Mouse (Mus musculus) midbrain, embryonic 16.5 days (tissue): ENCODE results near the gene Dnajb4. TPM values are rescaled to one million over a fixed set of nuclear protein-coding genes. Genes with fewer than 3 reads are reported as not detected.
A peak's percentile ranks its signal among the peaks of the same experiment; 100 is the strongest.
"Not testable (repeated sequence)": the region's sequence is repeated elsewhere in the genome, so short reads cannot be mapped to it uniquely, and the experiment has no call there.

Source experiments
- ATAC-seq: fragments of 200-750 bp; cut with Nextera tagmentation; 2 replicates; pipeline ENCODE4 v1.8.0; 2017; ENCODE audit warnings: moderate TSS enrichment
- H3K27ac ChIP-seq: fragments of 300-500 bp; sonication (generic); 2 replicates; pipeline ENCODE4 v1.5.1; 2014; ENCODE audit warnings: mild to moderate bottlenecking, low read length, mixed read lengths
- H3K27me3 ChIP-seq: fragments of 300-500 bp; sonication (generic); 2 replicates; pipeline ENCODE4 v1.6.1; 2014; ENCODE audit warnings: low read depth, low read length, mixed read lengths; ENCODE audit not compliant: control insufficient read depth, insufficient read depth
- H3K36me3 ChIP-seq: fragments of 300-500 bp; sonication (generic); 2 replicates; pipeline ENCODE4 v1.6.1; 2014; ENCODE audit warnings: mild to moderate bottlenecking, low read length, moderate library complexity, mixed read lengths; ENCODE audit not compliant: control insufficient read depth, insufficient read depth
- H3K4me1 ChIP-seq: fragments of 300-500 bp; sonication (generic); 2 replicates; pipeline ENCODE4 v1.6.1; 2014; ENCODE audit warnings: mild to moderate bottlenecking, low read length, mixed read lengths; ENCODE audit not compliant: control insufficient read depth, insufficient read depth
- H3K4me2 ChIP-seq: fragments of 300-500 bp; sonication (generic); 2 replicates; pipeline ENCODE4 v1.6.1; 2014; ENCODE audit warnings: mild to moderate bottlenecking, low read length, mixed read lengths
- H3K4me3 ChIP-seq: fragments of 300-500 bp; sonication (generic); 2 replicates; pipeline ENCODE4 v1.5.1; 2014; ENCODE audit warnings: low read depth, mild to moderate bottlenecking, low read length, moderate library complexity, mixed read lengths
- H3K9ac ChIP-seq: fragments of 300-500 bp; sonication (generic); 2 replicates; pipeline ENCODE4 v1.6.1; 2014; ENCODE audit warnings: low read depth, low read length, mixed read lengths
- H3K9me3 ChIP-seq: fragments of 300-500 bp; sonication (generic); replicated peaks from 2 replicates; pipeline ENCODE4 v1.6.1; 2014; ENCODE audit warnings: mild to moderate bottlenecking, low read length, mixed read lengths; ENCODE audit not compliant: control insufficient read depth, poor library complexity, severe bottlenecking
- WGBS: fragments of 180-500 bp; shearing (Covaris S2); extraction: QIAGEN DNeasy Blood & Tissue Kit; methylation state at CpG from one replicate; pipeline ENCODE4 v1.1.7; 2014; 5-methylcytosine and 5-hydroxymethylcytosine counted together
- polyA plus RNA-seq: library from polyadenylated mRNA; unstranded; fragments of >200 nt; fragmentation: Nextera tagmentation; extraction: Ambion mirVana; gene quantifications from 2 replicates; pipeline ENCODE4 v1.2.1, GENCODE M21; 2015

Dnajb4 gene
- 48.8 and 52.5 TPM in 2 replicates for polyA plus RNA-seq

DNA sequence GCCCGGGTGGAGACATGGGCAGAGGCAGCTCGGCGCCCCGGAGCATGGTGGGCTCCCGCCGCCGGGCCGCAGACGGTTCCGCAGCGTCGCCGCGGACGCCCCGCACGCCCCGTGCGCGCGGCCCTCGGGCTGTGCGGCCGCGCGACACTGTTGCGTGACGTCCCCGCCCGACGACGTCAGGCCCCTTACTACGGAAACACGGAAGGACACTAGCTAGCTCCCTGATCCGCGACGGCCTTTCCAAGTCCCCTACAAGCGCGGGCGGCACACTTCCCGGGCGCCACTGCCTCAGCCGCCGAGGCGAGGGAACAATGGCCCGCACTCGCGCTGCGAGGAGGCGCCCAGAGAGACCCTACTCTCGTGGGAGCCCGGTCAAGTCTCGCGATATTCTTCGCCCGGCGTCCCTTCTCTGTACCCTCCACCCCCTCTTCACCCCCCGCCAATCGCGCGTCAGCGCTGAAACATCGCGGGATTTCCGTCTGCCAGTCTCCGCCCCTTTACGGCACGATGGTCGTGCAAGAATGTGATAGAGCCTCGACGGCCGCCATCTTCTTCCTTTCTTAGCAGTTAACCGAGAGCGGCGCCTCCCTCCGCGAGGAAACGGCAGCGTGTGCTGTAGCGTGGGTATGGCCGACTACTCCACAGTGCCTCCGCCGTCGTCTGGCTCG is at the start of gene Dnajb4, which contains the start of gene Fubp1:
Gene Dnajb4 (minus strand): TSS at position 336 of the 668 bp plus-strand sequence.
Gene Fubp1 (plus strand): TSS at position 456 of the 668 bp plus-strand sequence.
- peak within 1 kb of the TSS; percentile 74 for H3K4me2 ChIP-seq
- peak within 1 kb of the TSS; percentile 94 for H3K9ac ChIP-seq
- H3K4me3 ChIP-seq: peak within 1 kb of the TSS; percentile 79
- peaks cover 3% of the 10 kb centered on the region; the same call in 1 of the 2 replicates for H3K36me3 ChIP-seq
- no peaks in the 10 kb centered on the region for H3K9me3 ChIP-seq
- H3K27me3 ChIP-seq: no peaks in the 10 kb centered on the region
- H3K4me1 ChIP-seq: peaks cover 27% of the 10 kb centered on the region
- peak; percentile 97 for ATAC-seq
- under 1% methylated on average over 85 of the region's 85 CpGs for WGBS
- H3K27ac ChIP-seq: peak within 1 kb of the TSS; percentile 99

DNA sequence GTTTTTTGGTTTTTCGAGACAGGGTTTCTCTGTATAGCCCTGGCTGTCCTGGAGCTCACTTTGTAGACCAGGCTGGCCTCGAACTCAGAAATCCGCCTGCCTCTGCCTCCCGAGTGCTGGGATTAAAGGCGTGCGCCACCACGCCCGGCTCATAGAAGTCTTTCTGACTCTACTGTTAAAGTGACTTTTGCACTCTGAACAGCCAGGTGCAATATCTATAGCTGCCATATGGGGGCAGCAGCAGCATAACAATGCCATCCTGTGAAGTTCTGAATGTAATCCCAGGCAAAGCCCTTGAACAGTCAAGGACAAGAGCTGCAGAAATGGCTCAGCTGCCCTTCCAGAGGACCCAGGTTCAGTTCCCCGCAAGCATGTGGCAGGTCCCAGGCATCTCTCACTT is 49.3 kb upstream of the Dnajb4 start:
- WGBS: 47% methylated on average over 8 of the region's 9 CpGs
- not testable (repeated sequence) for H3K9ac ChIP-seq, H3K27ac ChIP-seq, H3K4me3 ChIP-seq, H3K4me2 ChIP-seq, H3K9me3 ChIP-seq, ATAC-seq, H3K27me3 ChIP-seq, H3K4me1 ChIP-seq, H3K36me3 ChIP-seq

DNA sequence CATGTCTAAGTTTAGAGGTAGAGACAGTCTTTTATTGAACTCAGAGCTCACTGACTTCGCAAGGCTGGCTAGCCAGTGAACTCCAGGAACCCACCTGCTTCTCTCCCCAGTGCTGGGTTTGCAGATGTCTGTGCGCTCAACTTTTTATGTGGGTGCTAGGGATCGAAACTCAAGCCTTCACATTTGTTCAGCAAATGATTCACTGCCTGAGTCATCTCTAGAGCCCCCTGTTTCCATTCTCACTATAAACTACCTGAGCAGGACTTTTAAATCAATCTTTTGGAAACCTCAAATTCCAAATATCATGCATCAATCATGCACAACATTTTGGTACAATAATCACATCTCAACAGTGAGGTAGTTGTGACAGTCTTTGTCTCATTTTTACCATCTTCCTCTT is 47.4 kb upstream of the Dnajb4 start:
- H3K4me1 ChIP-seq: no peaks in the 10 kb centered on the region
- no peak overlapping the region for H3K4me3 ChIP-seq
- H3K9me3 ChIP-seq: no peaks in the 10 kb centered on the region
- H3K9ac ChIP-seq: no peak overlapping the region
- no peaks in the 10 kb centered on the region for H3K36me3 ChIP-seq
- H3K27ac ChIP-seq: no peak overlapping the region
- WGBS: 90% methylated on average over 3 of the region's 3 CpGs
- no peak for ATAC-seq
- no peaks in the 10 kb centered on the region; the same call in 1 of the 2 replicates for H3K27me3 ChIP-seq
- H3K4me2 ChIP-seq: no peak overlapping the region

DNA sequence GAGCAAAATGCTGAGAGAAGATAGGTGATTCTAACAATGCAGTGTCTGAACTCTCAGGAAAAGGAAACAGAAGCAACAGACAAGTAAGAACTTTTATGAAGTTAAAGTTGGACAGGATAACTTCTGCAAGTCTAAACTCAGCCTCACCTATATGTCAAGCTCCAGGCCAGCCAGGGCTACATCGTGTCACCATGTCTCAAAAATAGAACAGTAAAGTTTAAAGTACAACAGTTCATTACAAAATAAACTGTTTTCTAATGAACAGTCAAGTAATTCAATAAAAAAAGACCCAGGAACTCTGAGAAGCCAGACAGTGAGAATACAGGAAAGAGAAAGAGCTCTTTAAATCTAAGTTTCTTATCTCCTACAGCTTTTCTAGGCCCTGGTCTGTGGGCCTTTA is 40.4 kb upstream of the Dnajb4 start:
- WGBS: 94% methylated on average over 1 of the region's 1 CpGs
- H3K27ac ChIP-seq: no peak overlapping the region
- ATAC-seq: no peak
- H3K36me3 ChIP-seq: no peaks in the 10 kb centered on the region
- no peaks in the 10 kb centered on the region for H3K27me3 ChIP-seq
- no peak overlapping the region for H3K4me3 ChIP-seq
- no peaks in the 10 kb centered on the region for H3K9me3 ChIP-seq
- H3K4me2 ChIP-seq: no peak overlapping the region
- H3K9ac ChIP-seq: no peak overlapping the region
- H3K4me1 ChIP-seq: no peaks in the 10 kb centered on the region

DNA sequence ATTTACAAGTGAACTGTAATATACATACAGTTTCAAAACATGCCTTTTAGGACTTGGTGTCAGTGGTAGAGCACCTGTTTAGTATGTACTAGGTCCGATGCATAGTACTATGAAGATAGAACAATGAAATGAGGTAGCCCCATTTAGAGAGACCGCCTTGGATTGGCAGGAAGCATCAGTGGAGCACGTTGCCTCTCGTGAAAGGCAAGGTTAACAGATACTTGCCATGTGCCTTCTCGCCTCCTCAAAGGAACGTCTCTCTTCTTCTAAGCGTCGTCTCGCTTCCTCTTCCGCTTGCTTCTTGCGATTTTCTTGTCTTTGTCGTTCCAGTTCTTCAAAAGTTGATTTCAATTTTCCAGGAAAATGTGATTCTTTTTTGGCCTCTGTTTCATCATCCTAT is 37.6 kb upstream of the Dnajb4 start:
- H3K27me3 ChIP-seq: no peaks in the 10 kb centered on the region
- no peak for ATAC-seq
- H3K27ac ChIP-seq: no peak overlapping the region
- no peaks in the 10 kb centered on the region for H3K9me3 ChIP-seq
- H3K4me2 ChIP-seq: no peak overlapping the region
- H3K36me3 ChIP-seq: no peaks in the 10 kb centered on the region
- H3K4me1 ChIP-seq: no peaks in the 10 kb centered on the region
- 90% methylated on average over 12 of the region's 12 CpGs for WGBS
- no peak overlapping the region for H3K4me3 ChIP-seq
- no peak overlapping the region for H3K9ac ChIP-seq

DNA sequence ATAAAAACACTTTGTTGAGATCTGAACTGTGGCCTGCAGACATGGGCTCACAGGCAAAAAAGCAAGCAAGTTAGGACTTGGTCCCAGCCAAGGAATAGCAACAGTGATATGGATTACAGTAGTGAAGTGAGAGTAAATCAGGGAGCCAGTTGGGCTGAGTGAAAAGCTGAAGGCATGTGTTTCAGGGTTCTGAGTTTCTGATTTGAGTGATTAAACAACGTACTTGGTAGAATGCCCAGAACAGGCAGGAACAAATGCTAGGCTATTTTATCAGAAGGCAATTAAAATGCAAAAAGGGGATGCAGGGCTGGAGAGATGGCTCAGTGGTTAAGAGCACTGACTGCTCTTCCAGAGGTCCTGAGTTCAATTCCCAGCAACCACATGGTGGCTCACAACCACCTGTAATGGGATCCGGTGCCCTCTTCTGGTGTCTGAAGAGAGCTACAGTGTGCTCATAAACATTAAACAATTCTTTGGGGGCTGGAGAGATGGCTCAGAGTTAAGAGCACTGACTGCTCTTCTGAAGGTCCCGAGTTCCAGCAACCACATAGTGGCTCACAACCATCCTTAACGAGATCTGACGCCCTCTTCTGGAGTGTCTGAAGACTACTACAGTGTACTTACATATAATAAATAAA is 35.3 kb upstream of the Dnajb4 start:
- Histone ChIP-seq H3K4me3 (no peak overlapping the region), H3K9me3 (no peaks in the 10 kb centered on the region), H3K9ac (no peak overlapping the region), H3K27me3 (no peaks in the 10 kb centered on the region), H3K4me1 (no peaks in the 10 kb centered on the region), H3K36me3 (no peaks in the 10 kb centered on the region), H3K4me2 (no peak overlapping the region), H3K27ac (no peak overlapping the region)
- no peak for ATAC-seq
- WGBS: 73% methylated on average over 5 of the region's 5 CpGs

DNA sequence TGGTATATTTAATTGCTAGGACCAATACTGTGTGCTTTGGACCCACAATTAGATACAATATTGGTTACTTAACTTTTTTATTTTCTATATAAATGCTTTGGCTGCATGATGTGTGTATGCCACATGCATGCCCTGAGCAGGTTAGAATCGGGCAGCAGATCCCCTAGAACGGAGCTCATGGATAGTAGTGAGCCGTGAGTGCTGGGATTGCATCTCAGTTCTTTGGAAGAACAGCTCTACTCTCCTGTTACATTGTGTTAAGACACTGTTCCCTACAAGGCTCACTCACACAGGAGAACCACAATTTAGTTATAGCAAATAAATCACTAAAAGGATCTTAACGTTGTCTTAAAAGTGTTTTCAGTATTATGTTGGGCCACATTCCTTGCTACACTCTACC is 33.2 kb upstream of the Dnajb4 start:
- H3K27ac ChIP-seq: no peak overlapping the region
- H3K9ac ChIP-seq: no peak overlapping the region
- ATAC-seq: no peak
- WGBS: 78% methylated on average over 4 of the region's 4 CpGs
- H3K9me3 ChIP-seq: no peaks in the 10 kb centered on the region
- no peak overlapping the region for H3K4me3 ChIP-seq
- no peak overlapping the region for H3K4me2 ChIP-seq
- no peaks in the 10 kb centered on the region; the same call in 1 of the 2 replicates for H3K36me3 ChIP-seq
- H3K27me3 ChIP-seq: no peaks in the 10 kb centered on the region
- H3K4me1 ChIP-seq: no peaks in the 10 kb centered on the region

DNA sequence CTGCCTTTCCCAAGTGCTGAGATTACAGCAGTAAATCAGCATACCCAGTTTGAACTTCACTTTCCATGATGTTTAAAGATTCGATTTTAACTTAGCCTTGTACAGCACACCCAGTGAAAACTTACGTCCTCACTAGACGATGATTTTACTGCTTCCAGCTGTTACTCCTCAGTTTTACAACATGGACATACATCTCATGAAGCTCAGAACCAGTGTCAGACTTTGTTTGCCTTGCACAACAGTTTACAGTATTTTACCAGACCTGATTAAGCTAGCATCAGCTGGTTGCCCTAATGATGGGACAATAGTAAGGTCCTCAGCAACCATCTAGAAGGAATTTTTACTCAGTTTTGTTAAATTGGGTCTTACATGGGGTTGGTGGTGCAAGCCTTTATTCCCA is 31.0 kb upstream of the Dnajb4 start:
- ATAC-seq: no peak
- no peak overlapping the region for H3K4me3 ChIP-seq
- no peak overlapping the region for H3K27ac ChIP-seq
- no peaks in the 10 kb centered on the region for H3K4me1 ChIP-seq
- H3K9ac ChIP-seq: no peak overlapping the region
- H3K27me3 ChIP-seq: no peaks in the 10 kb centered on the region
- H3K4me2 ChIP-seq: no peak overlapping the region
- peaks cover 4% of the 10 kb centered on the region; the same call in 1 of the 2 replicates for H3K36me3 ChIP-seq
- 85% methylated on average over 3 of the region's 3 CpGs for WGBS
- H3K9me3 ChIP-seq: no peaks in the 10 kb centered on the region

DNA sequence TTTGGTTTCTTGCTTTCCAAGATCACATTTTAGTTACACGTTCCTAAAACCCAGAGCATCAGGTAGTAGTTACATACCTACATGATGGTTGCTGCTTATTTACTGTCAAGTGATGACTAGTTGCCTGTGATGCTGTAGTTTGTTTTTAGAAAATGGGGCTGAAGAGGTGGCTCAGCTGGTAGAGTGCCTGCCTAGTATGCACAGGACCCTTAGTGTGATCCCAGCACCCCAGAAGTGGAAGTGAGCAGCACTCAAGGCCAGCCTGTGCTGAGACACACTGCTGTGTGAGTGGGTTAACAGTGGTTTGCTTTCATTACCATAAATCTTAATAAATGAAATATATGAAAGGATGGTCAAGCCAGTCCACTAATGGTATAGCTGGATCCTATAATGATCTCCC is 29.5 kb upstream of the Dnajb4 start:
- no peak overlapping the region for H3K4me2 ChIP-seq
- ATAC-seq: no peak

More for the DNA sequence above, 29.5 kb upstream of the Dnajb4 start:
- H3K4me3 ChIP-seq: no peak overlapping the region
- H3K9me3 ChIP-seq: no peaks in the 10 kb centered on the region
- H3K4me1 ChIP-seq: no peaks in the 10 kb centered on the region
- H3K27me3 ChIP-seq: no peaks in the 10 kb centered on the region
- 97% methylated on average over 1 of the region's 1 CpGs for WGBS
- H3K9ac ChIP-seq: no peak overlapping the region
- peaks cover 8% of the 10 kb centered on the region for H3K36me3 ChIP-seq
- no peak overlapping the region for H3K27ac ChIP-seq
